Comparison of ENCODE assay signal across 10 mouse cellular contexts in the genomic region with DNA sequence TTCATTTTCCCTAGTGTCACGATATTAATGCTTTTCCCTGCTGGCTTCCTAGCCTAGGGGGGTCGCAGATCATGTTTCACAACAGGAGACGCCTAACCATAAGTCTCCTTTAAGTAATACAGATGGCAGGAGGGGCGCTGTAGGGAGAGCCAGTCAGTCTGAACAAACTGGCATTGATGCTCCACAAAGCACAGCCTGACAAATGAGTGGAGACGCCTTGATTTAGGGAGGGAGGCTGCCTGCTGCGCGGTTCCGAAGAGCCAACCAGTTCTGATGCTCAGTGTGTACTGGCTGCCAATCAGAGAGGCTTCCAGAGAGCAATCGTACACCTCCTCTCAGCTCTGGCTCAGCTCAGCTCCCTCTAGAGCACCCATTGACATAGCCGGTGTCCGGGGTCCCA.
DNase-seq lines count a peak whose midpoint lies in the region; ATAC-seq lines count a peak whose summit lies in the region.
"Had no signal": no experiment of that assay in that cellular context is flagged by ENCODE, and none has a peak within 500 bp of the region (broad histone marks: within the 10 kb centered on the region; RNA-seq: fewer than 3 reads in every experiment).

No protein-coding gene starts in this region.

- peak; percentile 5 for DNase-seq in left cerebral cortex, adult 11 months (ENCODE audit: low spot score)
- DNase-seq in left cerebral cortex, adult 18-20 months (ENCODE audit: low spot score in 2 of 2): no peak
- DNase-seq in frontal cortex, postnatal 10 days (ENCODE audit: low spot score in 2 of 2): peak; percentile 10 to 12
- DNase-seq in limb, embryonic 11.5 days (ENCODE audit: low spot score): peak; percentile 42
- peak; percentile 12 for DNase-seq in telencephalon, adult 2 months (ENCODE audit: low read depth, low spot score)
- DNase-seq in heart, adult 9 months (ENCODE audit: low spot score in 2 of 2): no peak
- no peak for DNase-seq in gastrocnemius, postnatal 36 days
- DNase-seq in thymus, postnatal 10 days (ENCODE audit: low spot score in 2 of 2): no peak
- DNase-seq: kidney, adult 11 months had no signal

- 0 out of 2 replicates have a peak overlapping the region, but pooled peaks have one; percentile 5 for H3K4me2 ChIP-seq in limb, embryonic 11.5 days (ENCODE audit: low read depth, severe bottlenecking)

- no peaks in the 10 kb centered on the region for H3K36me3 ChIP-seq in limb, embryonic 11.5 days (ENCODE audit: control insufficient read depth, insufficient read depth, low read length)

- no peak overlapping the region for H3K4me3 ChIP-seq in limb, embryonic 11.5 days (ENCODE audit: low read depth, low read length)

- no peak overlapping the region for H3K9ac ChIP-seq in limb, embryonic 11.5 days (ENCODE audit: low read length)

- ATAC-seq in limb, embryonic 11.5 days (ENCODE audit: insufficient number of reproducible peaks, low FRiP score, low TSS enrichment, low read depth): no peak

- no peaks in the 10 kb centered on the region for H3K27me3 ChIP-seq in limb, embryonic 11.5 days (ENCODE audit: control insufficient read depth, insufficient read depth, low read length)
- H3K27me3 ChIP-seq: CH12.LX had no signal

- no peaks in the 10 kb centered on the region for H3K9me3 ChIP-seq in limb, embryonic 11.5 days (ENCODE audit: control insufficient read depth, low read length)

- 17% methylated on average over 11 of the region's 11 CpGs for WGBS in limb, embryonic 11.5 days

- no peak overlapping the region for H3K27ac ChIP-seq in limb, embryonic 11.5 days (replicated peaks; ENCODE audit: low read depth, low read length)

- H3K4me1 ChIP-seq in limb, embryonic 11.5 days (ENCODE audit: control insufficient read depth, insufficient read depth, low read length): peaks cover 7% of the 10 kb centered on the region

- intact Hi-C loops in gastrocnemius, postnatal 36 days (cut with DNase I): no loop called here

Comparison
In these comparisons a context has a peak if more than half of its experiments do, and no peak if none do; other contexts are left out.
1. DNase-seq: peak in left cerebral cortex, adult 11 months (single experiment), frontal cortex, postnatal 10 days (2 of 2), limb, embryonic 11.5 days (single experiment) and telencephalon, adult 2 months (single experiment); none in left cerebral cortex, adult 18-20 months (0 of 2), heart, adult 9 months (0 of 2), gastrocnemius, postnatal 36 days (0 of 2) and thymus, postnatal 10 days (0 of 2).